Mouse (Mus musculus): ENCODE measurements around the gene Rtn4ip1. TPM values are rescaled to one million over a fixed set of nuclear protein-coding genes. Genes with fewer than 3 reads are reported as not detected.

Rtn4ip1 gene
- polyA plus RNA-seq (2016; fragmentation: Nextera tagmentation; extraction: Ambion mirVana): 20.3 and 21.0 TPM in 2 replicates

- H3K4me3 ChIP-seq (replicated peaks): peak within 1 kb of the TSS; percentile 77
- under 1% methylated on average over 40 of the region's 40 CpGs for WGBS
- H3K27ac ChIP-seq: peak within 1 kb of the TSS; percentile 68; the same call in 1 of the 2 replicates
- peak within 1 kb of the TSS; percentile 68 for H3K9ac ChIP-seq
- no peaks in the 10 kb centered on the region; the same call in 1 of the 2 replicates for H3K36me3 ChIP-seq (replicated peaks)
- H3K4me2 ChIP-seq: peak within 1 kb of the TSS; percentile 71
- H3K9me3 ChIP-seq: no peaks in the 10 kb centered on the region
- H3K4me1 ChIP-seq: peaks cover 17% of the 10 kb centered on the region
- peak; percentile 98 for ATAC-seq (ENCODE audit: low FRiP score)
- H3K27me3 ChIP-seq: no peaks in the 10 kb centered on the region
These were observed at the start of gene Rtn4ip1, which contains the start of gene Qrsl1 for GRCm38 (mm10) chr10:43901578-43902194. Gene Rtn4ip1 (plus strand): TSS chr10:43901807. Gene Qrsl1 (minus strand): TSS chr10:43901745.

- no peaks in the 10 kb centered on the region for H3K9me3 ChIP-seq
- 87% methylated on average over 5 of the region's 5 CpGs for WGBS
- H3K4me3 ChIP-seq (replicated peaks): no peak overlapping the region
- ATAC-seq (ENCODE audit: low FRiP score): no peak
- H3K9ac ChIP-seq: no peak overlapping the region
- H3K4me2 ChIP-seq: no peak overlapping the region
- H3K27ac ChIP-seq: no peak overlapping the region
- no peaks in the 10 kb centered on the region for H3K27me3 ChIP-seq
- H3K36me3 ChIP-seq (replicated peaks): no peaks in the 10 kb centered on the region
- H3K4me1 ChIP-seq: no peaks in the 10 kb centered on the region
These were observed 49.7 kb upstream of the Rtn4ip1 start for GRCm38 (mm10) chr10:43851898-43852297.

GRCm38 (mm10) chr10:43855916-43856315 is 45.7 kb upstream of the Rtn4ip1 start:
- no peaks in the 10 kb centered on the region for H3K9me3 ChIP-seq
- no peak overlapping the region for H3K9ac ChIP-seq
- ATAC-seq (ENCODE audit: low FRiP score): no peak
- H3K4me2 ChIP-seq: no peak overlapping the region
- 92% methylated on average over 9 of the region's 9 CpGs for WGBS
- no peak overlapping the region for H3K4me3 ChIP-seq (replicated peaks)
- H3K27ac ChIP-seq: no peak overlapping the region
- no peaks in the 10 kb centered on the region for H3K4me1 ChIP-seq
- no peaks in the 10 kb centered on the region for H3K36me3 ChIP-seq (replicated peaks)
- no peaks in the 10 kb centered on the region for H3K27me3 ChIP-seq

DNA sequence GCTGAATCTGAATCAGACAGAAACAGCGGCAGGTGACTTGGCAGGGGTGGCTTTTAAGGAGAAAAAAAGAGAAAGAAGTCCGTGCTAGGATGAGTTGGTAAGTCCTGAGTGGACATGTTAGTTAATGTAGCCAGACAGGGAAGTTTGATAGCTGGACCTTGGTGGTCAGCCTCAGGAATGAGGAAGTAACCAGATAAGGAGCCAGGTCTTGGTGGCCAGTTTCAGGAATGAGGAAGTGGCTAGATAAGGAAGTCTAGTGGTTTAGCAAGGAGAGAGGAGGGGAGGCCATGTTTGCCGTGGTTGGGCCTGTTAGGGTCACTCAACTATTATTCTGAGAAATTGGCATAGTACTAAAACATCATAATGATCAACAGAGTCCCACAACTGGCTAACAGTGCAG is 45.3 kb upstream of the Rtn4ip1 start:
- Histone ChIP-seq H3K27me3 (no peaks in the 10 kb centered on the region), H3K9ac (no peak overlapping the region), H3K9me3 (no peaks in the 10 kb centered on the region), H3K4me2 (no peak overlapping the region), H3K36me3 (replicated peaks) (no peaks in the 10 kb centered on the region), H3K4me3 (replicated peaks) (no peak overlapping the region), H3K4me1 (no peaks in the 10 kb centered on the region), H3K27ac (no peak overlapping the region)
- WGBS: 89% methylated on average over 3 of the region's 3 CpGs
- ATAC-seq (ENCODE audit: low FRiP score): no peak

DNA sequence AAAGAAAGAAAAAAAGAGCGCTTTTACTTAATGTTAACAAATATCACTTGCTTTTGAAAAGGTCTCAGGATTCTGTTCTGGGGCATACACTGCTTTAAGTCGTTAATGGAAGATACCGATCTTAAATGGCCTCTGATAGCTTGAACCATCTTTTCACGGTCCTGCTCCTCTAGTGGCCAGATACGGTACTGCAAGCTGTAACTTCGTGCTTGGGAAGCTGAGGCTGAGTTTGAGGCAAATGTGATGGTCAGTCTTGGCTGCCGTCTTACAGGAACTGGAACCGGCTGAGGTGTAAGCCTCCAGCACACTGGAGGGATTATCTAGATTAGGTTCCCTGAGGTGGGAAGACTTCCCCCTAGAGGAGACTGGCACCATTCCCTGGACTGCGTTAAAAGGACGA is 30.9 kb upstream of the Rtn4ip1 start:
- no peak overlapping the region for H3K4me3 ChIP-seq (replicated peaks)
- H3K36me3 ChIP-seq (replicated peaks): 0 out of 2 replicates have a peak, but pooled peaks cover 3% of the 10 kb centered on the region
- no peaks in the 10 kb centered on the region for H3K4me1 ChIP-seq
- H3K9me3 ChIP-seq: no peaks in the 10 kb centered on the region
- no peak overlapping the region for H3K27ac ChIP-seq
- no peak overlapping the region for H3K9ac ChIP-seq
- H3K27me3 ChIP-seq: no peaks in the 10 kb centered on the region
- 73% methylated on average over 10 of the region's 10 CpGs for WGBS
- ATAC-seq (ENCODE audit: low FRiP score): no peak
- H3K4me2 ChIP-seq: no peak overlapping the region

DNA sequence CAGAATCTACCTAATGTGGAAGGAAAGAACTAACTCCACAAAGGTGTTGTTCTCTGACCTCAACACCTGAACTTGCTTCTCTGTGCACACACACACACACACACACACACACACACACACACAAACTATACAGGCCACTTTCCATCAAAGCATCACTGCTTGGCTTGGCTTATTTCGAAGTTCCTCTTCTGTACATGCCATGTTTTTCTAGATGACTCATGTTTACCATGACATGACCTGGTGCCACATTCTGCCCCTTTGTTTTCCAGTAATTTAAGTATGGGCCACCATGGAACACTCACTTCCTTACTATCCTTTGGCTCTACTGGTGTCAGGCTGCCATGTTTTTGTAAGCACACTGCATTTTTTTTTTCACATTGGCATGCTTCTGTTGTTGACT is 30.1 kb upstream of the Rtn4ip1 start:
- Histone ChIP-seq H3K27me3 (no peaks in the 10 kb centered on the region), H3K4me2 (no peak overlapping the region), H3K9me3 (no peaks in the 10 kb centered on the region), H3K4me1 (no peaks in the 10 kb centered on the region), H3K36me3 (replicated peaks) (0 out of 2 replicates have a peak, but pooled peaks cover 10% of the 10 kb centered on the region), H3K9ac (no peak overlapping the region), H3K27ac (no peak overlapping the region), H3K4me3 (replicated peaks) (no peak overlapping the region)
- 94% methylated on average over 1 of the region's 1 CpGs for WGBS
- ATAC-seq (ENCODE audit: low FRiP score): no peak

DNA sequence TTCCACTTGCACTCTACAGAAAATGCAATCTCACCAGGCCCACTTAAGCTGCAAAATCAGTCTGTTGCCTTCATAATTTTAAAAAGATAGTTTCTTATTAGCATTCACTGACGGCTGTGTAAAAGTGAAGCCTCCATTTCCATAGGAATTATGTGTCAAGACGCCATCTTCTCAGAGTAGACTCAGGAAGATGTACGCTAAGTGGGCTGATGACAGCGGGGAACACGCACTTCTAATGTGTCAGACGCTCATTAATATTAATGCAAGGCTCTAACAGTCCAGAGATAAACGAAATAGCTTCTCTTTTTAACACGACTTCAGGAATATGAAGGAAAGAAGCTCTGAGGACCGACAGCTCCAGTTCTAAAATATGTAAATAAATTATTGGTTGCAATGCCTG is 13.9 kb upstream of the Rtn4ip1 start:
- no peak overlapping the region for H3K4me3 ChIP-seq (replicated peaks)
- H3K9me3 ChIP-seq: no peaks in the 10 kb centered on the region
- no peak overlapping the region for H3K4me2 ChIP-seq
- peaks cover 18% of the 10 kb centered on the region for H3K36me3 ChIP-seq (replicated peaks)
- no peak overlapping the region for H3K27ac ChIP-seq
- ATAC-seq (ENCODE audit: low FRiP score): peak; percentile 75
- WGBS: 72% methylated on average over 9 of the region's 9 CpGs
- H3K9ac ChIP-seq: no peak overlapping the region
- no peaks in the 10 kb centered on the region for H3K4me1 ChIP-seq
- H3K27me3 ChIP-seq: no peaks in the 10 kb centered on the region

- H3K27ac ChIP-seq: no peak overlapping the region
- no peak overlapping the region for H3K4me2 ChIP-seq
- H3K36me3 ChIP-seq (replicated peaks): peaks cover 31% of the 10 kb centered on the region
- WGBS: 89% methylated on average over 16 of the region's 16 CpGs
- H3K4me1 ChIP-seq: no peaks in the 10 kb centered on the region
- no peak for ATAC-seq (ENCODE audit: low FRiP score)
- H3K9me3 ChIP-seq: no peaks in the 10 kb centered on the region
- H3K9ac ChIP-seq: no peak overlapping the region
- no peaks in the 10 kb centered on the region for H3K27me3 ChIP-seq
- no peak overlapping the region for H3K4me3 ChIP-seq (replicated peaks)
These were observed 12.6 kb upstream of the Rtn4ip1 start for GRCm38 (mm10) chr10:43888976-43889375.

DNA sequence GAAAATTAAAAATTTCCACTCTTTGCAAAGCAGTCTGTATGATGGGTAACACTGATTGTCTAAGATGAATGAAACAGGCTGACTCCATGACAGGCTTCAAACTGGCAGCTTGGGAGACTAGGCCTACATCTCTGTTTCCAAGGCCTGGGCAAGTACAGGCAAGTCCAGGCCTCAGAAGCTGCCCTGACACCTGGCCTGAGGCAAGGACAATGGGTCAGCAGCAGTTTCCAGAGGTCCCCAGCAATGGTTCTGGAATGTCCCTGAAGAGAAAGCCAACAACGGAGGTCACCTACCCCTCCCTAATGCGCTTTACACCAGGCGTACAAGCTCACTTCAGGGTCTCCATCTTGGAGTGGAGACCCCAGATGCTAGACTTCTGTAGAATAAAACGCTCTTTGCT is 8.6 kb upstream of the Rtn4ip1 start:
- Histone ChIP-seq H3K9ac (no peak overlapping the region), H3K27me3 (no peaks in the 10 kb centered on the region)

DNA sequence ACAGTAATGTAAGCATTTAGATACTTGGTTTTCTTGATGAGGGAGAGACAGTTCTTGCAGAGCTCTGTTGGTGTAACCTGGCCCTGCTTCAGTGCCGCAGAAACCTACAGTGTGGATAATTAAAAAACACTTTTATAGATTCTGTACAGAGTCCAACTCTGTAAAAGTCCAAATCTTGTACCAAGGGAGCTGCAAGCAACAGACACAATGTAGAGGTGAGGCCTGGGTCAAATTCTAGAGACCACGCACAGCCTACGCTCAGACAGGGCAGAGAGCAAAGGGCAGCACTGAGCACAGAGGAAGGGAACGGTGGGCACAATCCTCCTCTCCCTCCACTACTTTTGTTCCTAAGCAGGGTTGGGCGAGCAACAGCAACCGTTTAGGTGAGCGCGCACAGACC is 5.5 kb upstream of the Rtn4ip1 start:
- Histone ChIP-seq H3K36me3 (replicated peaks) (peaks cover 30% of the 10 kb centered on the region), H3K27me3 (no peaks in the 10 kb centered on the region), H3K27ac (no peak overlapping the region), H3K4me1 (peaks cover 3% of the 10 kb centered on the region), H3K9ac (no peak overlapping the region), H3K4me2 (no peak overlapping the region), H3K4me3 (replicated peaks) (no peak overlapping the region), H3K9me3 (no peaks in the 10 kb centered on the region)
- 91% methylated on average over 8 of the region's 8 CpGs for WGBS
- ATAC-seq (ENCODE audit: low FRiP score): no peak

More for the DNA sequence above, 8.6 kb upstream of the Rtn4ip1 start:
- Histone ChIP-seq H3K4me1 (no peaks in the 10 kb centered on the region), H3K4me2 (no peak overlapping the region), H3K4me3 (replicated peaks) (no peak overlapping the region), H3K36me3 (replicated peaks) (peaks cover 35% of the 10 kb centered on the region), H3K9me3 (no peaks in the 10 kb centered on the region), H3K27ac (no peak overlapping the region)
- no peak for ATAC-seq (ENCODE audit: low FRiP score)
- 92% methylated on average over 4 of the region's 4 CpGs for WGBS

- WGBS: 92% methylated on average over 7 of the region's 7 CpGs
- Histone ChIP-seq H3K4me2 (no peak overlapping the region), H3K27me3 (no peaks in the 10 kb centered on the region), H3K9me3 (no peaks in the 10 kb centered on the region), H3K27ac (no peak overlapping the region), H3K36me3 (replicated peaks) (peaks cover 21% of the 10 kb centered on the region), H3K4me3 (replicated peaks) (no peak overlapping the region), H3K9ac (no peak overlapping the region), H3K4me1 (peaks cover 14% of the 10 kb centered on the region)
- ATAC-seq (ENCODE audit: low FRiP score): no peak
These were observed 3.3 kb upstream of the Rtn4ip1 start for GRCm38 (mm10) chr10:43898276-43898675.

DNA sequence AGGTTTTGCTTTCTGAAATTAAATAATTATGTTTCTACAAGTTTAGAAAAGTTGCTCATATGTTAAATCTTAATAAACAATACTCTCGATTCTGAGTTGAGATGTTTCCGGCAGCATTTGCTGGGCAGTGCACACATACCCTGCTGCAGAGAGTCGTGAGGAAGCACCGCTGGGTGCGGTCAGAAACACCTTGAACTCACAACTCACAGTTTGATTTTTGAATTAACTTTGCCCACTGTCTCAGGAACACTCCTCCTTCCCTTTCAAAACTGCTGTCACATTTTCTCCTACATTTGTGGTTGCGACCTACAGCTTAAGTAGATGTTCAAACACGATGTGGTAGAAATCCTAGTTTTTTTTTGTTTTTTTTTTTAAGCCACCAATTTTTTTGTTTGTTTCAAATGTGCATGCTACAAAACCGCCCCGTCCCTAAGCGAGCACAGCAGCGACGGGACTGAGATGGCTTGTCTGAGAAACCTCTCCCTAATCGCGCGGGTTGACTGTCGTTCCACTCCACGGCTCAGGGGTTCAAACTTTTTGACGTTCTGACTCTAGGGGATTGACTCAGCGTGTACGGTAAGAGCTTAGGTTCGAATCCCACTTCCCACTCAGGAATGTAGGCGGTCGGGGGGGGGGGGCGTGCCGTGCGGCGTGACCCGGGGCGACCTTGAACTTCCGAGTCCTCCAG is 580 bp upstream of the Rtn4ip1 start:
- H3K4me2 ChIP-seq: peak overlapping the region; percentile 71
- H3K36me3 ChIP-seq (replicated peaks): no peaks in the 10 kb centered on the region; the same call in 1 of the 2 replicates
- H3K4me1 ChIP-seq: peaks cover 17% of the 10 kb centered on the region
- H3K9me3 ChIP-seq: no peaks in the 10 kb centered on the region
- no peaks in the 10 kb centered on the region for H3K27me3 ChIP-seq
- H3K4me3 ChIP-seq (replicated peaks): peak overlapping the region; percentile 77
- peak overlapping the region; percentile 68; the same call in 1 of the 2 replicates for H3K27ac ChIP-seq
- H3K9ac ChIP-seq: peak overlapping the region; percentile 68
- WGBS: 8% methylated on average over 30 of the region's 30 CpGs
- ATAC-seq (ENCODE audit: low FRiP score): peak; percentile 67

DNA sequence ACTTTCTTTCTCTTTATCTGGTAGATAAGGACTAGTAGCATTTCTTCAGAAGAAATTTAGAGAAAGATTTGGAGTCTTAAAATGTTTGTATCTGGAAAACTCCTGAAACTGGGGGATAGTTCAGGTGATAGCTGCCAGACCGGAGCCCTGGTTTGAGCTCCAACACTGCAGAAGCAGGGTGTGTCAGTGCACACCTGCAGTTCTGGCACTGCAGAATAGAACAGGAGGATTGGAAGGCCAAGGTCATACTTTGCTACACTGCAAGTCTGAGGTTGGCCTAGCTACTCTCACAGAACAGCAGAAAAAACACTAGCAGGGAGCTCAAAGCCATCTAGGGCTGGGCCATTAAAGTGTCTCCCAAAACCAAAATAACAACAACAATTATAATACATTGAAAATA is 3.0 kb downstream of the Rtn4ip1 start:
- WGBS: 94% methylated on average over 1 of the region's 1 CpGs

More for the DNA sequence above, 3.0 kb downstream of the Rtn4ip1 start:
- Histone ChIP-seq H3K27me3 (no peaks in the 10 kb centered on the region), H3K4me3 (replicated peaks) (no peak overlapping the region), H3K4me1 (peaks cover 17% of the 10 kb centered on the region), H3K4me2 (no peak overlapping the region), H3K27ac (no peak overlapping the region), H3K9me3 (no peaks in the 10 kb centered on the region), H3K36me3 (replicated peaks) (no peaks in the 10 kb centered on the region), H3K9ac (no peak overlapping the region)
- no peak for ATAC-seq (ENCODE audit: low FRiP score)
